Mouse (Mus musculus): ENCODE data around the gene Glod4. TPM values are rescaled to one million over a fixed set of nuclear protein-coding genes. Genes with fewer than 3 reads are reported as not detected.

Glod4 gene
- polyA plus RNA-seq, 1 experiment from 2014 or later, result 126 TPM

- Histone ChIP-seq H3K9me3 (ENCODE audit: control insufficient read depth, low read length) (no peaks in the 10 kb centered on the region), H3K36me3 (ENCODE audit: control insufficient read depth, insufficient read depth, low read length) (0 out of 2 replicates have a peak, but pooled peaks cover 2% of the 10 kb centered on the region), H3K4me3 (ENCODE audit: low read length) (no peak overlapping the region), H3K9ac (ENCODE audit: low read length) (no peak overlapping the region), H3K4me2 (ENCODE audit: low read depth, low read length) (no peak overlapping the region), H3K27me3 (ENCODE audit: control insufficient read depth, insufficient read depth, low read depth, low read length) (no peaks in the 10 kb centered on the region), H3K27ac (ENCODE audit: low read length) (no peak overlapping the region), H3K4me1 (replicated peaks; ENCODE audit: control insufficient read depth, insufficient read depth, low read length) (peaks cover 27% of the 10 kb centered on the region)
- no peak for ATAC-seq (ENCODE audit: low read depth)
- WGBS, result 44% methylated on average over 4 of the region's 4 CpGs
Measured at GRCm38 (mm10) chr11:76150980-76151379, 92.5 kb downstream of the Glod4 start.

GRCm38 (mm10) chr11:76148055-76149008 lies 95.2 kb downstream of the Glod4 start:
- peak; percentile 75 for ATAC-seq (ENCODE audit: low read depth)
- Histone ChIP-seq H3K4me2 (ENCODE audit: low read depth, low read length) (no peak overlapping the region), H3K27me3 (ENCODE audit: control insufficient read depth, insufficient read depth, low read depth, low read length) (no peaks in the 10 kb centered on the region), H3K27ac (ENCODE audit: low read length) (peak overlapping the region; percentile 62), H3K9ac (ENCODE audit: low read length) (no peak overlapping the region), H3K9me3 (ENCODE audit: control insufficient read depth, low read length) (no peaks in the 10 kb centered on the region), H3K4me3 (ENCODE audit: low read length) (no peak overlapping the region), H3K4me1 (replicated peaks; ENCODE audit: control insufficient read depth, insufficient read depth, low read length) (peaks cover 28% of the 10 kb centered on the region), H3K36me3 (ENCODE audit: control insufficient read depth, insufficient read depth, low read length) (no peaks in the 10 kb centered on the region)
- WGBS, result 35% methylated on average over 8 of the region's 8 CpGs

- Histone ChIP-seq H3K36me3 (ENCODE audit: control insufficient read depth, insufficient read depth, low read length) (no peaks in the 10 kb centered on the region), H3K4me2 (ENCODE audit: low read depth, low read length) (no peak overlapping the region), H3K9me3 (ENCODE audit: control insufficient read depth, low read length) (no peaks in the 10 kb centered on the region), H3K27me3 (ENCODE audit: control insufficient read depth, insufficient read depth, low read depth, low read length) (no peaks in the 10 kb centered on the region), H3K9ac (ENCODE audit: low read length) (no peak overlapping the region), H3K4me3 (ENCODE audit: low read length) (no peak overlapping the region), H3K27ac (ENCODE audit: low read length) (peak overlapping the region; percentile 22), H3K4me1 (replicated peaks; ENCODE audit: control insufficient read depth, insufficient read depth, low read length) (peaks cover 28% of the 10 kb centered on the region)
- WGBS, result 65% methylated on average over 8 of the region's 8 CpGs
- ATAC-seq (ENCODE audit: low read depth), result no peak
Measured at GRCm38 (mm10) chr11:76146187-76147010, 97.1 kb downstream of the Glod4 start.

GRCm38 (mm10) chr11:76145169-76145568 lies 98.4 kb downstream of the Glod4 start:
- Histone ChIP-seq H3K4me3 (ENCODE audit: low read length) (no peak overlapping the region), H3K9me3 (ENCODE audit: control insufficient read depth, low read length) (no peaks in the 10 kb centered on the region), H3K4me1 (replicated peaks; ENCODE audit: control insufficient read depth, insufficient read depth, low read length) (peaks cover 28% of the 10 kb centered on the region), H3K27me3 (ENCODE audit: control insufficient read depth, insufficient read depth, low read depth, low read length) (no peaks in the 10 kb centered on the region), H3K9ac (ENCODE audit: low read length) (no peak overlapping the region), H3K36me3 (ENCODE audit: control insufficient read depth, insufficient read depth, low read length) (no peaks in the 10 kb centered on the region), H3K27ac (ENCODE audit: low read length) (no peak overlapping the region), H3K4me2 (ENCODE audit: low read depth, low read length) (no peak overlapping the region)
- 96% methylated on average over 1 of the region's 1 CpGs for WGBS
- ATAC-seq (ENCODE audit: low read depth), result no peak

GRCm38 (mm10) chr11:76144386-76144785 lies 99.1 kb downstream of the Glod4 start:
- no peak overlapping the region for H3K4me2 ChIP-seq (ENCODE audit: low read depth, low read length)
- no peaks in the 10 kb centered on the region for H3K27me3 ChIP-seq (ENCODE audit: control insufficient read depth, insufficient read depth, low read depth, low read length)
- H3K36me3 ChIP-seq (ENCODE audit: control insufficient read depth, insufficient read depth, low read length), result no peaks in the 10 kb centered on the region
- no peak overlapping the region for H3K9ac ChIP-seq (ENCODE audit: low read length)
- no peak overlapping the region for H3K4me3 ChIP-seq (ENCODE audit: low read length)
- 90% methylated on average over 8 of the region's 8 CpGs for WGBS
- H3K27ac ChIP-seq (ENCODE audit: low read length), result no peak overlapping the region
- peaks cover 28% of the 10 kb centered on the region for H3K4me1 ChIP-seq (replicated peaks; ENCODE audit: control insufficient read depth, insufficient read depth, low read length)
- ATAC-seq (ENCODE audit: low read depth), result no peak
- no peaks in the 10 kb centered on the region for H3K9me3 ChIP-seq (ENCODE audit: control insufficient read depth, low read length)

- H3K4me3 ChIP-seq (ENCODE audit: low read length), result no peak overlapping the region
- peaks cover 8% of the 10 kb centered on the region for H3K36me3 ChIP-seq (ENCODE audit: control insufficient read depth, insufficient read depth, low read length)
- no peaks in the 10 kb centered on the region for H3K4me1 ChIP-seq (replicated peaks; ENCODE audit: control insufficient read depth, insufficient read depth, low read length)
- ATAC-seq (ENCODE audit: low read depth), result no peak
- H3K27ac ChIP-seq (ENCODE audit: low read length), result no peak overlapping the region
- no peak overlapping the region for H3K9ac ChIP-seq (ENCODE audit: low read length)
- no peaks in the 10 kb centered on the region for H3K27me3 ChIP-seq (ENCODE audit: control insufficient read depth, insufficient read depth, low read depth, low read length)
- no peaks in the 10 kb centered on the region for H3K9me3 ChIP-seq (ENCODE audit: control insufficient read depth, low read length)
- no peak overlapping the region for H3K4me2 ChIP-seq (ENCODE audit: low read depth, low read length)
- WGBS, result 77% methylated on average over 3 of the region's 3 CpGs
Measured at GRCm38 (mm10) chr11:76137996-76138395, 105.5 kb downstream of the Glod4 start.

- Histone ChIP-seq H3K9me3 (ENCODE audit: control insufficient read depth, low read length) (no peaks in the 10 kb centered on the region), H3K4me3 (ENCODE audit: low read length) (no peak overlapping the region), H3K27me3 (ENCODE audit: control insufficient read depth, insufficient read depth, low read depth, low read length) (no peaks in the 10 kb centered on the region), H3K27ac (ENCODE audit: low read length) (no peak overlapping the region), H3K4me1 (replicated peaks; ENCODE audit: control insufficient read depth, insufficient read depth, low read length) (no peaks in the 10 kb centered on the region), H3K4me2 (ENCODE audit: low read depth, low read length) (no peak overlapping the region), H3K36me3 (ENCODE audit: control insufficient read depth, insufficient read depth, low read length) (peaks cover 8% of the 10 kb centered on the region), H3K9ac (ENCODE audit: low read length) (no peak overlapping the region)
- 79% methylated on average over 7 of the region's 7 CpGs for WGBS
- no peak for ATAC-seq (ENCODE audit: low read depth)
Measured at GRCm38 (mm10) chr11:76135641-76136437, 107.7 kb downstream of the Glod4 start.

- WGBS, result 59% methylated on average over 5 of the region's 5 CpGs
- H3K4me3 ChIP-seq (ENCODE audit: low read length), result no peak overlapping the region
- peaks cover 4% of the 10 kb centered on the region; the same call in 1 of the 2 replicates for H3K36me3 ChIP-seq (ENCODE audit: control insufficient read depth, insufficient read depth, low read length)
- H3K27ac ChIP-seq (ENCODE audit: low read length), result 0 out of 2 replicates have a peak overlapping the region, but pooled peaks have one; percentile 25
- no peak overlapping the region for H3K9ac ChIP-seq (ENCODE audit: low read length)
- no peak for ATAC-seq (ENCODE audit: low read depth)
- no peaks in the 10 kb centered on the region for H3K9me3 ChIP-seq (ENCODE audit: control insufficient read depth, low read length)
- H3K4me1 ChIP-seq (replicated peaks; ENCODE audit: control insufficient read depth, insufficient read depth, low read length), result peaks cover 2% of the 10 kb centered on the region
- no peaks in the 10 kb centered on the region for H3K27me3 ChIP-seq (ENCODE audit: control insufficient read depth, insufficient read depth, low read depth, low read length)
- H3K4me2 ChIP-seq (ENCODE audit: low read depth, low read length), result no peak overlapping the region
Measured at GRCm38 (mm10) chr11:76130859-76131258, 112.7 kb downstream of the Glod4 start.

Measured in lung, embryonic 16.5 days (tissue).